Mouse (Mus musculus) liver, embryonic 16.5 days (tissue): Measurements from ENCODE around the gene Zfp292. TPM values are rescaled to one million over a fixed set of nuclear protein-coding genes. Genes with fewer than 3 reads are reported as not detected.
"Not testable (repeated sequence)": the region's sequence is repeated elsewhere in the genome, so short reads cannot be mapped to it uniquely, and the experiment has no call there.

ENCODE experiments used
- ATAC-seq: fragments of 200-750 bp; cut with Nextera tagmentation; 2 replicates; pipeline ENCODE4 v1.8.0; 2017; ENCODE audit warnings: low read depth, mild to moderate bottlenecking, moderate number of reproducible peaks, moderate library complexity
- H3K27ac ChIP-seq: fragments of 300-500 bp; sonication (generic); 2 replicates; pipeline ENCODE4 v1.5.1; 2014; ENCODE audit warnings: mild to moderate bottlenecking, low read length
- H3K27me3 ChIP-seq: fragments of 300-500 bp; sonication (generic); 2 replicates; pipeline ENCODE4 v1.6.1; 2014; ENCODE audit warnings: low read depth, low read length, mixed read lengths; ENCODE audit not compliant: control insufficient read depth, insufficient read depth
- H3K36me3 ChIP-seq: fragments of 300-500 bp; sonication (generic); 2 replicates; pipeline ENCODE4 v1.6.1; 2014; ENCODE audit warnings: mild to moderate bottlenecking; ENCODE audit not compliant: control insufficient read depth, insufficient read depth
- H3K4me1 ChIP-seq: fragments of 300-500 bp; sonication (generic); 2 replicates; pipeline ENCODE4 v1.6.1; 2014; ENCODE audit warnings: low read depth, low read length, mixed read lengths; ENCODE audit not compliant: control insufficient read depth
- H3K4me2 ChIP-seq: fragments of 300-500 bp; sonication (generic); 2 replicates; pipeline ENCODE4 v1.6.1; 2014; ENCODE audit warnings: low read depth, low read length, mixed read lengths
- H3K4me3 ChIP-seq: fragments of 300-500 bp; sonication (generic); 2 replicates; pipeline ENCODE4 v1.5.1; 2014; ENCODE audit warnings: low read depth, mild to moderate bottlenecking, low read length
- H3K9ac ChIP-seq: fragments of 300-500 bp; sonication (generic); 2 replicates; pipeline ENCODE4 v1.6.1; 2014; ENCODE audit warnings: low read depth, low read length
- H3K9me3 ChIP-seq: fragments of 300-500 bp; sonication (generic); replicated peaks from 2 replicates; pipeline ENCODE4 v1.6.1; 2016; ENCODE audit warnings: low read length; ENCODE audit not compliant: control insufficient read depth
- WGBS: fragments of 180-500 bp; shearing (Covaris S2); extraction: QIAGEN DNeasy Blood & Tissue Kit; methylation state at CpG from one replicate; pipeline ENCODE4 v1.1.7; 2014; ENCODE audit not compliant: insufficient replicate concordance; 5-methylcytosine and 5-hydroxymethylcytosine counted together
- polyA plus RNA-seq: library from polyadenylated mRNA; unstranded; fragments of >200 nt; fragmentation: Nextera tagmentation; extraction: Ambion mirVana; gene quantifications from 2 replicates; pipeline ENCODE4 v1.2.1, GENCODE M21; 2015

Zfp292 gene
- polyA plus RNA-seq, 1 experiment from 2014 or later = 4.5 TPM

- H3K27me3 ChIP-seq = no peaks in the 10 kb centered on the region
- H3K9me3 ChIP-seq = no peaks in the 10 kb centered on the region
- WGBS = 52% methylated on average over 5 of the region's 5 CpGs
- no peak overlapping the region for H3K27ac ChIP-seq
- no peak overlapping the region for H3K9ac ChIP-seq
- H3K36me3 ChIP-seq = no peaks in the 10 kb centered on the region
- H3K4me1 ChIP-seq = no peaks in the 10 kb centered on the region
- H3K4me3 ChIP-seq = no peak overlapping the region
- H3K4me2 ChIP-seq = no peak overlapping the region
- ATAC-seq = no peak
Measured at GRCm38 (mm10) chr4:34905396-34905795, 22.6 kb upstream of the Zfp292 start.

DNA sequence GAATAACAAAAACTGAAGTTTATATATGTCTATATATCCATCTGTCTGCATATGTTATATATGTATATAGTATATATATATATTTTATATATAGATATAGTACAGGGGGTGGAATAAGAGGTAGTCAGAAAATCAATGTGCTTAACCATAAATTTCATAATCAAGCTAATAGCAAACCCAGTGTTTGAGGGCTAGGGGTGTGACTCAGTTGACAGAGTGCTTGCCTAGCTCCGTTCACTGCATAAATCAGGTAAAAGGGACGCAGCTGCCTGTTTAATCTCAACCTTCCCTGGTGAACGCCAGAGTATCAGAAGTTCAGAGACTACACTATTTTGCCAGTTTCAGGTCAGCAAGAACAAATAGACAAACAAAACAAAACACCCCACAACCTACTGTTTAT lies 18.8 kb upstream of the Zfp292 start:
- H3K4me1 ChIP-seq, H3K9ac ChIP-seq, H3K27me3 ChIP-seq, H3K36me3 ChIP-seq, H3K27ac ChIP-seq, H3K9me3 ChIP-seq, H3K4me2 ChIP-seq, H3K4me3 ChIP-seq: not testable (repeated sequence)
- ATAC-seq = peak; percentile 41; the same call in 1 of the 2 replicates
- WGBS = 51% methylated on average over 3 of the region's 3 CpGs

- H3K4me1 ChIP-seq = no peaks in the 10 kb centered on the region
- H3K9ac ChIP-seq = no peak overlapping the region
- no peak overlapping the region for H3K4me3 ChIP-seq
- peak; percentile 78 for ATAC-seq
- no peaks in the 10 kb centered on the region for H3K36me3 ChIP-seq
- H3K9me3 ChIP-seq = no peaks in the 10 kb centered on the region
- H3K27me3 ChIP-seq = no peaks in the 10 kb centered on the region; the same call in none of the 2 replicates
- 42% methylated on average over 4 of the region's 4 CpGs for WGBS
- no peak overlapping the region for H3K27ac ChIP-seq
- no peak overlapping the region for H3K4me2 ChIP-seq
Measured at GRCm38 (mm10) chr4:34901166-34901565, 18.4 kb upstream of the Zfp292 start.

DNA sequence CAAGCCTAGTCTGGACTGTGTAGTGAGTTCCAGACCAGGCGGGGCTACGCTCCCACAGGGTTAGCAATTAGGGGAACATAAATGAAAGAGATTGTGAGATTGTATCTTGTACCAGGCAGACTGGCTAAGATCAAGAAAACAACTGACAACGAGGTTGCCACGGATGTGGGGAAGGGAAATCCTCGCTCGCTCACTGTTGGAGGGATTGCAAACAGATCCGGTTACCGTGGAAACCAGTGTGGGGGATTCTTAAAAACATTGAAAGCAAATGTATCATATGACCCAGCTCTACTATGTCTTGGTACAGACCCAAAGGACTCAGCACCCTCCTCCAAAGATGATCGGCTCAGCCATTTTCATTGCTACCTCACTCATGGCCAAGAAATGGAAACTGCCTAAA lies 17.4 kb upstream of the Zfp292 start:
- no peak for ATAC-seq
- H3K9me3 ChIP-seq = no peaks in the 10 kb centered on the region
- no peak overlapping the region for H3K9ac ChIP-seq
- H3K4me1 ChIP-seq = no peaks in the 10 kb centered on the region
- H3K36me3 ChIP-seq = no peaks in the 10 kb centered on the region
- H3K27me3 ChIP-seq = peaks cover 4% of the 10 kb centered on the region
- H3K4me3 ChIP-seq = no peak overlapping the region
- H3K4me2 ChIP-seq = no peak overlapping the region
- 54% methylated on average over 9 of the region's 9 CpGs for WGBS
- H3K27ac ChIP-seq = no peak overlapping the region

DNA sequence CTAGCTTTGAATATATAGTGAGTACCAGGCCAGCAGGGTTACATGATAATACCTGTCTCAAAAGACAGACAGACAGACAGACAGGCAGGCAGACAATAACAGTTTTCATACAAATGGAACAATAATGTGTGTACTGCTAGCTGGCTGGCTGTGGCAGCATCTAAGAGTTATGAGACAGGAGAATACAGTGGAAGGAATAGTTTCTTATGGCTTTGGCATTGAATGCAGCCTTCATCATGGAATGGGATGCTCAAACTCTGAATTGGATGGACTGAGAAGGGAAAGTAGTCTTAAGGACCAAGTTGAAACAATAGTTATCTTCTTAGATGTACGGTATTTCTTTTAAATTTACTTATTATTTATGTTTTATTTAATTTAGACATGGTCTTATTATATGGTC lies 16.6 kb upstream of the Zfp292 start:
- H3K9me3 ChIP-seq = no peaks in the 10 kb centered on the region
- 81% methylated on average over 1 of the region's 1 CpGs for WGBS
- ATAC-seq = no peak

GRCm38 (mm10) chr4:34898497-34898896 lies 15.7 kb upstream of the Zfp292 start:
- Histone ChIP-seq H3K27me3 (peaks cover 4% of the 10 kb centered on the region), H3K36me3 (no peaks in the 10 kb centered on the region), H3K4me1 (no peaks in the 10 kb centered on the region), H3K4me3 (no peak overlapping the region), H3K4me2 (no peak overlapping the region), H3K9ac (no peak overlapping the region), H3K9me3 (no peaks in the 10 kb centered on the region), H3K27ac (no peak overlapping the region)
- 45% methylated on average over 2 of the region's 2 CpGs for WGBS
- no peak for ATAC-seq

More for the DNA sequence above, 16.6 kb upstream of the Zfp292 start:
- Histone ChIP-seq H3K27me3 (peaks cover 4% of the 10 kb centered on the region), H3K4me3 (no peak overlapping the region), H3K27ac (no peak overlapping the region), H3K9ac (no peak overlapping the region), H3K4me1 (no peaks in the 10 kb centered on the region), H3K36me3 (no peaks in the 10 kb centered on the region), H3K4me2 (no peak overlapping the region)

GRCm38 (mm10) chr4:34893479-34893878 lies 10.7 kb upstream of the Zfp292 start, which contains the start of gene Cga:
Cga (plus strand) TSS chr4:34893779.
- 53% methylated on average over 1 of the region's 1 CpGs for WGBS
- Histone ChIP-seq H3K4me1 (peaks cover 4% of the 10 kb centered on the region; the same call in 1 of the 2 replicates), H3K4me3 (no peak within 1 kb of the TSS), H3K27ac (no peak within 1 kb of the TSS), H3K9ac (no peak within 1 kb of the TSS), H3K4me2 (no peak within 1 kb of the TSS), H3K36me3 (no peaks in the 10 kb centered on the region), H3K27me3 (peaks cover 19% of the 10 kb centered on the region), H3K9me3 (no peaks in the 10 kb centered on the region)
- no peak for ATAC-seq

DNA sequence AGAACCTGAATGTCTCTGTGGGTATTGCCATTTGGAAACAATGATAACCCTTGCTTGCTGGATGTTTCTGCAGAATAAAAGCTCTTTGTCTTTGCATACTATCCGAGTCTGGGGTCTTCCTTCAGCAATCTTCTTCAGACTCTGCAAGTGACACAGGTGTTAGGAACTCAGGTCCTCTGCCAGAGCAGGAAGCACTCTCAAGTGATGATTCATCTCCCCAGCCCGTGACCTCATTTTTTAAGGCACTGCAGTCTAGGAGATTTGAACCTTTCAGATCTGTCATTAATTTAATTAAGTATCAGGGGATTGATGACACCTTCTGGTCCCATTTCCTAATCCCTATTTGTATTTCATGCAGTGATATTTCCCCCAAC lies 7.0 kb upstream of the Zfp292 start:
- WGBS = 22% methylated on average over 2 of the region's 2 CpGs
- Histone ChIP-seq H3K4me1 (peaks cover 13% of the 10 kb centered on the region), H3K4me3 (no peak overlapping the region), H3K27me3 (peaks cover 15% of the 10 kb centered on the region), H3K27ac (no peak overlapping the region), H3K9me3 (no peaks in the 10 kb centered on the region), H3K4me2 (no peak overlapping the region), H3K36me3 (no peaks in the 10 kb centered on the region), H3K9ac (no peak overlapping the region)
- no peak for ATAC-seq

DNA sequence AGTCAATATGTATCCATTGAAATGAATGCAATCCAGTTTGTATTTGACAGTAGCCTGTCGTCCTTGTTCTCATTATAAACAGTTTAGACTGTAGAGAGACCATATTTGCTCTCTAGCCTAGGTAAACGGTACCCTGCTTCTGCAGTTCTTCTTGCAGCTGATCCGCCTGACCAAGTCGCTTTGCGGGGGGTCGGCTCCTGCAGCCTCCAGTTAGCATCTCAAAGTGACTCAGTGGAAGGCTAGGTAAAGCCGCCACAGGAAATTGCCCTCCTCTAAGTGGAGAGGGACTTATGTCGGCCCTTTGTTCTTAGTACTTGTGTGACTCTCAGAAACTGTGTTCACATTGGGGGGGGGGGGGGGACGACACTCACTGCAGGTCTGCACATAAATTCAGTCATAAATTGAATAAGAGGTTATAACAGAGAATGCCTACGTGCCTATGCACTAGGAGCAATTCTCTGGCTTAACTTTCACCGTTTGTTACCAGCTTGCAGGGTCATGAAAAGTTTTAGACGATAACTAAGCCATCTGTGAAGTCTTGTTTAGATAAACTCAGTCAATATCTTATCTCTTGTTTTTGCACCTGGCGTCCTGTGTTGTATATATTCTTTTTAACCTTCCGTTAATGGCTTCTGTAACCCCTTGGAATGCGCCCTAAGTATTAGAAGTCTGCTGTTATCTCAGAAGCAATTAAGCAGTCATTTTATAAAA lies 6.5 kb upstream of the Zfp292 start:
- Histone ChIP-seq H3K4me3 (no peak overlapping the region), H3K4me1 (peaks cover 13% of the 10 kb centered on the region), H3K9me3 (no peaks in the 10 kb centered on the region), H3K27ac (no peak overlapping the region), H3K4me2 (0 out of 2 replicates have a peak overlapping the region, but pooled peaks have one; percentile 30), H3K27me3 (peaks cover 15% of the 10 kb centered on the region), H3K9ac (no peak overlapping the region), H3K36me3 (no peaks in the 10 kb centered on the region)
- WGBS = 14% methylated on average over 15 of the region's 15 CpGs
- no peak for ATAC-seq
